Mouse (Mus musculus): Measurements from ENCODE around the gene Prss42.
A peak's percentile ranks its signal among the peaks of the same experiment; 100 is the strongest.

Prss42 gene

DNA sequence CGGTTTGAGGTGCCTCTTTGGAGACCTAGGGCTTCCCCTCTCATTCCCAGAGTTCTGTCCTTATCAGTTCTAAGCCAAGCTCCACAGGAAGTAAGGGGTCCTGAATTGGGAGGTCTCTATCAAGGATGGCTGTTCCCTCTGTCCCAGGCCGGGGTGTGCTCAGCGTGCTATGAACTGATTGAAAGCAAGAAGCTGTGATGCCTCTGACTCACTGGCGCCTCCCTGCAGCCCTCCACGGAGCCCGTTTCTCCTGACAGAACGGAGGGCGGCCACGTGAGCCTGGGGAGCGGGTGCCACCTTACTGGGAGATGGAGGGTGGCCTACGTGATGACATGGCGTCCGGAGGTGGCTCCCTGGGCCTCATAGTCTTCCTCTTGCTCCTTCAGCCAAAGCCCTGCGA lies at the start of gene Prss42:
TSS of gene Prss42 (plus strand) at position 301 of the 400 bp plus-strand sequence.
- no peak for DNase-seq (ENCODE audit: low read depth)

DNA sequence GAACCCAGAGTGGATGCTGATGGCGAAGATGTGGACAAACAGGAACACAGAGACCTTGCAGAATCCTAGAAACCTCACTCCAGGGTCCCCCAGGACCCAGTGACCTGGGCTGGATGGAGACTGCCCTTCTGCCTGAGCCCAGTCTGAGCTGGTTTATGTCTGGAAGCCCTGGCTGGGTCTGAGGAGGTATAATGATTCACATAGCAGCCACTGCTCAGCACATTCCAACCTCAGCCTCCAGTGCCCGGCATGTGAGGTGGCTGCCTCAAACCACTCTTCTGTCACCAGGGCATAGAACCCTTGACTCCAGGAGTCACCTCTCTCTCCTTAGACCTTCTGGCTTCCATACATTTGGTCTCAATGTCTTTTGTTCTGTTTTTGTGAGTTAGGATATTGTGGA lies 49.5 kb upstream of the Prss42 start:
- DNase-seq (ENCODE audit: low read depth) = no peak

- DNase-seq (ENCODE audit: low read depth) = no peak
Observed at GRCm38 (mm10) chr9:110750404-110751187, 47.4 kb upstream of the Prss42 start.

DNA sequence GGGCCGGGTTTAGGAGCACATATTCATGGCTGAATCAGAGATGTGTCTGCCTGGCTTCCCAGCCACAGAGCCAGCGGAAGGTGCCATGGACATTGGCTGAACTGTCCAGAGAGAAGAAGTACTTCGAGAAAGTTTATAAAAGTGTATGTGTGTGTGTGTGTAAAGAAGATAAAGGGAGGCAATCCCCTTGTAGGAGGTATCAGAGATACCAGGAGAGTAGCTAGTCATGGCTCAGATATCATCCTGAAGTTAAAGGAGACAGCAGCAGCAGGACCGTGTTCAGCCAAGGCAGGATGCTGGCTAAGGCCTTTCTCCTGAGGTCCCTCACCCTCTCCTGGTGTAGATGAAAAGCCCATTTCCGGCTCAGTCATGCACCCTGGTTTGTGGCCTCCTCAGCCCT lies 46.6 kb upstream of the Prss42 start:
- no peak for DNase-seq (ENCODE audit: low read depth)

- DNase-seq (ENCODE audit: low read depth) = no peak
Observed at GRCm38 (mm10) chr9:110752917-110753435, 45.0 kb upstream of the Prss42 start.

DNA sequence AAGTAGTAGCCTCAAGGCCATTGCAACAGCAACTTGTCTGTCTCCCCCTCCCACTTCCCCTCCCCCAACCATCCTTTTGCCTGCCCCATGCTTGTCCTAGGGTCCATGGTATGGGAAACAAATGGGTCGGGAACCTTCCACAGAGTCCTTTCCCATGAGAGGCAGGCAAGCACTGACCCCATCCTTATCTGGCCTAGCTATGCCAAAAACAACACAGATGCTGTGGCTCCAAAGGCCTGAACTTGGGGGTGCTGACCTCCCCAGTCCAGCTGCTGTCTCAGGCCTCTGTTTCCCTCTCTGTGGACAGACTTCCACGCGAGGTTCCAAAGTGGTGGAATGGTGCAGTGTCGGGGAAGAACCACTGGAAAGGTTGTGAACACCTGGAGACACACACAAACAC lies 44.2 kb upstream of the Prss42 start:
- no peak for DNase-seq (ENCODE audit: low read depth)

DNA sequence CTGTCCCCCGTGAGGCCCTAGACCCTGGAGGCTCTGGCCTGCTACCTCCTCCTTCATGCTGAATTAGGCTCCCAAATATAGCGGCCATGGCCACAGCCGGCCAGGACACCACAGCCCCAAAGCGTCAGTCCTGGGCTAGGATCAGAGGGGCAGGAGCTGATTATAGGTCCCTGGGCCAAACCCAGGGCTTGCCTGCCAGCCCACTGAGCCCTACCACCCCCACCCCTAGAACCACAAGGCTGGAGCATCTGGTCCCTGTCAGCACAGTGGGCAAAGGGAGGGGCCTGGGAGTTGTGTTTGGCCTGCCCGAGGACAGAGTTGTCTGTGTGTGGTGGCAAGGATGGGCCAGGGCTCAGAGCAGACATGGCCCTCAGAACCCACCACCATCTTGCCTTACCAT lies 40.1 kb upstream of the Prss42 start:
- DNase-seq (ENCODE audit: low read depth) = no peak

- DNase-seq (ENCODE audit: low read depth) = no peak
Observed at GRCm38 (mm10) chr9:110758605-110759004, 39.4 kb upstream of the Prss42 start.

- DNase-seq (ENCODE audit: low read depth) = no peak
Observed at GRCm38 (mm10) chr9:110759265-110759664, 38.7 kb upstream of the Prss42 start.

- no peak for DNase-seq (ENCODE audit: low read depth)
Observed at GRCm38 (mm10) chr9:110760886-110761285, 37.1 kb upstream of the Prss42 start.

DNA sequence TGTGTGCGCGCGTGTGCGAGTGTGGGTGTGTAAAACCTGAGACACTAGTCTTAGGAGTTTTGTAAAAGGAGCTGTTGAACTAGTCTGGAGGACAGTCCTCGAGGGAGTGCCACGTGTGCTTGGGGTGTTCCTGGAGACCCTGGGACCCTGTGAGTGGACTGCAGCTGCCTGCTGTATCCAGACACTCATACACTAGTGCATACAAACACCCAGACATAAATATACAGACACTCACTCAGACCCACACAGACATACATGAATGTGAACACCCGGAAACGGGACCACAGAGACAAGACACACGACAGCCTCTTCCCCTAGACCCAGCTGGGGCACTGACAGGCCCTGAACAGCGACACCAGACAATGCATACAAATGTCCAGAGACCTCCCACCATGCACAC lies 35.2 kb upstream of the Prss42 start:
- DNase-seq (ENCODE audit: low read depth) = no peak

- DNase-seq (ENCODE audit: low read depth) = no peak
Observed at GRCm38 (mm10) chr9:110763405-110763804, 34.6 kb upstream of the Prss42 start.

DNA sequence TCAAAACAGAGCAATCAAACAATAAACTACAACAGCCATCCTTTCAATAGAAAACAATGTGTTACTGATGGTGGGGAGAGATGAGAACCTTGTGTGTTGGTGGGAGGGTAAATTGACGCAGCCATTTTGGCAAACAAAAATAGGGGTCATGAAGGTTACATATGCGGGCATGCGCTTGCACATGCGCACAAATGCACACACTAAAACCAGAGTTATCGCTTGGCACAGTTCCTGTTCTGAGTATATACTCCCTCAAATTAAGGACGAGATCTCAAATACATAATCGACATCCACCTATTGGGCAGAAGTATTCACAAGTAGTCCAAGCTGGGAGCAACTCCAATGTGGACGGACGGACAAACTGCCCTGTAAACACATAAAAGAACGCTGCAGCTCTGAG lies 25.6 kb upstream of the Prss42 start:
- no peak for DNase-seq (ENCODE audit: low read depth)

GRCm38 (mm10) chr9:110774403-110775268 lies 23.3 kb upstream of the Prss42 start:
- DNase-seq (ENCODE audit: low read depth) = no peak

DNA sequence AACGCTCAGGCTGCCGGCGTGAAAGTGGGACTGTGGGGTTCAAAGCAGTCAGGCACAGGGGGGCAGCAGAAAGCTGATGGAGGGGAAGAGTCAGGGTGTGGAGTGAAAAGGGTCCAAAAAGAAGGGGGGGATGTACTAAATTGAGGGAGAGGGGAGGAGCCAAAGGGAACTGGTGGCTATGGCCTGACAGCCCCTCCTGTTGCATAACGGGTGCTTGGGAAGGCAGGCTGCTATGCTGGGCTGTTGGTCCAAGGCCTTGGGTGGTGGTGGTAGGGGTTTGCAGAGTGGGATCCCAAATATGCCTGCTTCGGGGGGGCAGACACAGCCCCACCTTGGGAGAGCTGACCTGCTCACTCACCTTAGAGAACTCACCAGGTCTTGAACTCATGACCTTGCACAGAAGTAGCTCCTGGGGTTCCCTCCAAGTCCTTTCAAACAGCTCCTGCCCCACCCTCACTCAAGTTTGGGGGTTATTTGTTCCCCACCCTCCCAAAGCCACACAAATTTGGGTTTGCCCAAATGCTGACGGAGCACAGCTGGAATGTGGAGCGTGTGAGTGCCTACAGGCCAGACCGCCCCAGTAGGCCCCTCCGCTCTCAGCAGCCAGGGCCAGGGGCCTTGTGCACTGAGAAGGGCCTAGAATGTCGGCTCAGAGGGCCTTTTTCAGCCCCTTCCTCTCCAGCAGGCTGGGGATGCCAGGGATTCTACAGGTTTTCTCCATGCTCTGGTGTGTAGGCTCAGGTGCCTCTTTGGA lies 22.5 kb upstream of the Prss42 start:
- DNase-seq (ENCODE audit: low read depth) = no peak

- DNase-seq (ENCODE audit: low read depth) = no peak
Observed at GRCm38 (mm10) chr9:110778100-110778499, 19.9 kb upstream of the Prss42 start.

GRCm38 (mm10) chr9:110778559-110778958 lies 19.4 kb upstream of the Prss42 start:
- DNase-seq (ENCODE audit: low read depth) = no peak

DNA sequence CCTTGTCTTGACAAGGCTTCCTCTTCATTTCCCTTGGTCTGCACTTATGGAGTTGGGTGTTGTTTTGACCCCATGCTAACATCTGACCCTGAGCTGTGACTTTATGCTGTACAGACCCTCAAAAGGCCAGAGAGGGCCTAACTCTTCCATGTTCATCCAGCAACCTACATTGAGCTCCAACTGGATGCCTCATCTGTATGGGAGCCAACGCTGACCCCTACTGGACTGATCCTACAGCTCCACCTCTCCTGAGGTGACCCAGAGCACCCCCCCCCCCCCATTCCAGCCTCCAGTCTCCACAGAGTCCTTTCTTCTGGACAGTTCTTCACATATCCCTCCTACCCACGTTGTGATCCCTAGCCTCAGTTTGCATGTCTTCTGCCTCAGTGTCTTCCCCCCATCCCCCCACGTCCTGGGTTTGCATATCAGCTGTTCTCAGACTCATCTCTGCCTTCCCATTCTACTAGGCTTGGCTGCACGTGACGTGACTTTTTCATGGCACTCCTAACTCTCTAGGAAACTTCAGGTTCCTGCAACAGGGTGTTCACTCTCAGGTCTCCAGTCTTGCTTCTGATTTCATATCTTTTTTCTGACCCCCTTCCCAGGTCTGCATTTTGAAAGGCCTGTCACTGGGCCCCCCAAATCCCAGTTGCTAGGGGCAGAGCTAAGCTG lies 18.6 kb upstream of the Prss42 start:
- no peak for DNase-seq (ENCODE audit: low read depth)

DNA sequence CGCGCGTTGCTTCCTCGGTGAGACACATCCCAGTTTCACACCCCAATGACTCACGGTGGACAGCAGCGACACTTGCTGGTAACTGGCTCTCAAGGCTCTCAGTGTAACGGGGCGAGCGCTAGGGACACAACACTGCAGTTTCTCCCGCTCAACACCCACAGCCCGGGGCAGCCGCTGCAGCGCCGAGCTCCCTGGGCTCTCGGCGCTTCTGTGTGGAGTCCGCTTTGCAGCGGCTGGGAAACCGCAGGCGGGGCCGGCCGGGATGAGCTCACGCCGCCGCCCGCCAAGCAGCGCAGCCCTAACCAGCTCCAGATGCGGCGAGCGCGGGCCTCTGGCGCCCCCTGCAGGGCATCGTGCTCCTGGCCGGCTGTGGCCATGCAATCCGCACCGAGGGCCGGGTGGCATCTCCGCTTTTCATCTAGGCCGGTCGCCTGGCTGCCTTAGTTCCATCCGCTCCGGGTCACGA lies 16.7 kb upstream of the Prss42 start:
- DNase-seq (ENCODE audit: low read depth) = peak; percentile 71

DNA sequence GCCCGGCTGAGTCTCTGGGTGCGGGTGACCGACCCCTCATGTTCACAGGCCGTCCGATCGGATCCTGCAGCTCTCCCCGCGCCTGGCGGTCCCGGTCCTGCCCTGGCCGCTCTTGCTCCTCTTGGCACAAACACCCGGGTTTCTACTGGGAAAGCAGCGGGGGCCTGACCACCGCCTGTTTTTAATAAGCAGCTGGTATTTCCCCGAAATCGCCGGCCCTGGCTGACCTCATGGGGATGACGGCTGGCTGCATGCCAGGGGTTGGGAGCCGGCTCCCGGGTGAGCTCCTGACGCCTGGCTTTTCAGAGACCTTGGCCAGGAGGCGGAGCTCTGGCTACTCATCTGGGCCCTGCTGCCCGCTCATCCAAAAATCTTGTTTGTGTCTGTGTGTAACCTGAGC lies 16.2 kb upstream of the Prss42 start:
- DNase-seq (ENCODE audit: low read depth) = no peak

- DNase-seq (ENCODE audit: low read depth) = no peak
Observed at GRCm38 (mm10) chr9:110783611-110784010, 14.4 kb upstream of the Prss42 start.

- DNase-seq (ENCODE audit: low read depth) = no peak
Observed at GRCm38 (mm10) chr9:110788169-110788568, 9.8 kb upstream of the Prss42 start.
